Mouse (Mus musculus): Measurements from ENCODE around the gene Tmem208. TPM values are rescaled to one million over a fixed set of nuclear protein-coding genes. Genes with fewer than 3 reads are reported as not detected.
A peak's percentile ranks its signal among the peaks of the same experiment; 100 is the strongest.

The Tmem208 gene
- polyA plus RNA-seq (2012; rRNA removed): 77.5 and 105 TPM in 2 replicates

DNA sequence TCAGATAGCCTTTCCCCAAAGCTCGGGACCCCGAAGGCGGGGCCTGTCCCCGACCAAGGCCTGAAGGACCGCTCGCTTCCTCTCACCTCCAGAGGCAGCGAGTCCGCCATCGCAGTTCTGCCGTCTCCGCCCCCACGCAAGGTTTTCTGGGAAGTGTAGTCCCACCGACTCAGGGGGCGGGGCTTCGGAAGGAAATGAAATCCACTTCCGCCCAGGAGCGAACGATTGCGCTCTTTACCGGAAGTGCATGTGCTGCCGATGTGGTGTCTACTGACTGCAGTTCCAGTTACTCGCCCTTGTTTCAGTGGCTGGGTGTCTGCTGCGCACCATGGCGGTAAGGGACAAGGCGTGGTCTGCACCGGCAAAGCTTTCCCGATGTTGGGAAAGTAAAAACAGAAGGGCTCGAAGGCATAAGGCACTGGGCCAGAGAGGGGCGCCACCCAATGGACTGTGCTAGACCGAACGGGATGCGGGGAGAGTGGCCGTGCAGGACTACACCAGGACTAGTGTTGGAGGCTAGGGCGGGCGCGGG lies at the start of gene Tmem208, which contains the start of gene Lrrc29:
TSS of gene Tmem208 (plus strand) at position 214 of the 532 bp plus-strand sequence.
TSS of gene Lrrc29 (minus strand) at position 138 of the 532 bp plus-strand sequence.
- H3K27ac ChIP-seq (ENCODE audit: insufficient read depth, low read depth, low read length): peak within 1 kb of the TSS; percentile 89
- under 1% methylated on average over 36 of the region's 36 CpGs for WGBS
- H3K4me1 ChIP-seq (ENCODE audit: control insufficient read depth, insufficient read depth, insufficient read length, low read length): peaks cover 20% of the 10 kb centered on the region
- H3K27me3 ChIP-seq (ENCODE audit: control insufficient read depth, insufficient read depth, low read length): no peaks in the 10 kb centered on the region
- TF ChIP-seq POLR2A (IDR thresholded peaks at IDR 0.05; ENCODE audit: low read depth, low read length) (peak; percentile 67), CTCF (IDR thresholded peaks at IDR 0.05; ENCODE audit: extremely low read depth, insufficient read length, insufficient replicate concordance, low read depth, low read length) (peak; percentile 53; the same call in 1 of the 2 replicates)
- peak within 1 kb of the TSS; percentile 94 for H3K4me3 ChIP-seq (ENCODE audit: low read depth, low read length)
- H3K36me3 ChIP-seq (ENCODE audit: control insufficient read depth, insufficient read depth, low read length): peaks cover 36% of the 10 kb centered on the region

DNA sequence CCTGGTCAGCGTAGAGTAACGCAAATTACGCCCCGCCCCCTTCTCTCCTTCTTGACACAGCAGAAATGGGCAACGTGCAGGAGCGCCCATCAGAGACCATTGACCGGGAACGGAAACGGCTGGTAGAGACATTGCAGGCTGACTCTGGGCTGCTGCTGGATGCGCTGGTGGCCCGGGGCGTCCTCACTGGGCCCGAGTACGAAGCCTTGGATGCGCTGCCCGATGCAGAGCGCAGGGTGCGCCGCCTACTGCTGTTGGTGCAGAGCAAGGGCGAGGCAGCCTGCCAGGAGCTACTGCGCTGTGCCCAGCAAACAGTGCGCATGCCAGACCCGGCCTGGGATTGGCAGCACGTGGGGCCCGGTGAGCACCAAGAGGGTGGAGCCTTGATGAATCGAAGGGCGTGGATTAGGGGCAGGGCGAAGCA lies 47.2 kb upstream of the Tmem208 start:
- no peak; the same call in 1 of the 2 replicates for TF ChIP-seq CTCF (IDR thresholded peaks at IDR 0.05; ENCODE audit: extremely low read depth, insufficient read length, insufficient replicate concordance, low read depth, low read length)
- TF ChIP-seq POLR2A (IDR thresholded peaks at IDR 0.05; ENCODE audit: low read depth, low read length): no peak
- H3K4me1 ChIP-seq (ENCODE audit: control insufficient read depth, insufficient read depth, insufficient read length, low read length): peaks cover 19% of the 10 kb centered on the region
- no peak overlapping the region for H3K27ac ChIP-seq (ENCODE audit: insufficient read depth, low read depth, low read length)
- peaks cover 11% of the 10 kb centered on the region for H3K27me3 ChIP-seq (ENCODE audit: control insufficient read depth, insufficient read depth, low read length)
- peak overlapping the region; percentile 54 for H3K4me3 ChIP-seq (ENCODE audit: low read depth, low read length)
- WGBS: 1% methylated on average over 28 of the region's 28 CpGs
- H3K36me3 ChIP-seq (ENCODE audit: control insufficient read depth, insufficient read depth, low read length): no peaks in the 10 kb centered on the region

DNA sequence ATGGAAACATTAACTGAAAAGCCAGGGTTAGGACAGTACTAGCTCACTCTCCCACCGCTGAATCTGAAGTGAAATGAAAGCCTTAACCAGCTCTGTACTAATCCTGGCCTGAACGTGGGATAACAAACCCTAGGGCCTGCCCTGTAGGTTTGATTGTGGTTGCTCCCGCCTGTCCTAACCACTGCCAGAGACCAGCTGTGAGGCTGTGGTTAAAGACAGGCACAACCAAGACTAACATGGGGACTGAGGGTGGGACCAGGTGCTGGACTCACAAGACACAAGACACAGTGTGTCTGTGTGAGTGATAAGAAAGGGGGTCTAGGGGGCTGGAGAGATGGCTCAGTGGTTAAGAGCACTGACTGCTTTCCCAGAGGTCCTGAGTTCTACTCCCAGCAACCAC lies 45.6 kb upstream of the Tmem208 start:
- peaks cover 19% of the 10 kb centered on the region for H3K4me1 ChIP-seq (ENCODE audit: control insufficient read depth, insufficient read depth, insufficient read length, low read length)
- 82% methylated on average over 3 of the region's 3 CpGs for WGBS
- TF ChIP-seq POLR2A (IDR thresholded peaks at IDR 0.05; ENCODE audit: low read depth, low read length) (no peak), CTCF (IDR thresholded peaks at IDR 0.05; ENCODE audit: extremely low read depth, insufficient read length, insufficient replicate concordance, low read depth, low read length) (no peak)
- no peak overlapping the region for H3K27ac ChIP-seq (ENCODE audit: insufficient read depth, low read depth, low read length)
- no peak overlapping the region for H3K4me3 ChIP-seq (ENCODE audit: low read depth, low read length)
- no peaks in the 10 kb centered on the region for H3K36me3 ChIP-seq (ENCODE audit: control insufficient read depth, insufficient read depth, low read length)
- peaks cover 11% of the 10 kb centered on the region for H3K27me3 ChIP-seq (ENCODE audit: control insufficient read depth, insufficient read depth, low read length)

DNA sequence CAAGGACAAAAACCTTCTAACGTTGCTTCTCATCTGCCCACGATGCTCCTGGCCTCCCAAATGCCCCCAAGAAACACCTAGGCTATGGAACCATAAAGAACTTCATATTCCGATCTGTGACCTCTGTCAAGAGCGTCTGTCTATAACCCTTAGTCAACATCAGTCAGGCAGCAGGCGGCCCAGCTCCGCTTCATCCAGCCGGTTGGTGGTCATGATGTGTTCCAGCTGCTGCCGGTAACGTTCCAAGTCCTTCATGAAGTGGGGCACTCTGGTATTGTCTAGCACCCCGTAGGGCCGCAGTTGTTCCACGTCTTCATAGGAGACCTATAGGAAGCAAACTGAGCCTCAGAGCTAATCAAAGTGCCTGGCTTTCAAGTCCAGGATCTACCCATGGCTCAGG lies 44.3 kb upstream of the Tmem208 start:
- no peak for TF ChIP-seq POLR2A (IDR thresholded peaks at IDR 0.05; ENCODE audit: low read depth, low read length)
- no peak for TF ChIP-seq CTCF (IDR thresholded peaks at IDR 0.05; ENCODE audit: extremely low read depth, insufficient read length, insufficient replicate concordance, low read depth, low read length)
- WGBS: 92% methylated on average over 12 of the region's 12 CpGs
- Histone ChIP-seq H3K4me1 (ENCODE audit: control insufficient read depth, insufficient read depth, insufficient read length, low read length) (peaks cover 13% of the 10 kb centered on the region; the same call in 1 of the 2 replicates), H3K27me3 (ENCODE audit: control insufficient read depth, insufficient read depth, low read length) (peaks cover 8% of the 10 kb centered on the region), H3K27ac (ENCODE audit: insufficient read depth, low read depth, low read length) (no peak overlapping the region), H3K4me3 (ENCODE audit: low read depth, low read length) (no peak overlapping the region), H3K36me3 (ENCODE audit: control insufficient read depth, insufficient read depth, low read length) (no peaks in the 10 kb centered on the region)

DNA sequence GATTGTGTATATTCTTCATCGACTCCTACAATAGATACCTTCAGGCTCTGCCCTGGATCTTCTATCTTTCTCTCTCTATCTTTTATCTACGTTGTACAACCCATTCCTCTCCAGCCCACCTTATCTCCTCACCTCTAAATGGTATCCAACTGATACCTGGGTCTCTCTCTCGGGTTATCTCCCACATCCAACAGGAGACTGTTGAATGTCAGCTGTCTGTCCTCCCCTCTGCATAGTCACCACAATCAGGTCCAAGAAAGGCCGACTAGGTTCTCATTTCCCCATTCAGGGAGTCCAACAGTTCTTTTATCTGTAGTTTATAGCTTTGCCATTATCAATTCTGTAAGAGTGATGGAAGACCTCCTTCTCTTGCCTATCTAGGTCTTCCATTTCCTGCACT lies 43.9 kb upstream of the Tmem208 start:
- peaks cover 4% of the 10 kb centered on the region; the same call in 1 of the 2 replicates for H3K27me3 ChIP-seq (ENCODE audit: control insufficient read depth, insufficient read depth, low read length)
- TF ChIP-seq CTCF (IDR thresholded peaks at IDR 0.05; ENCODE audit: extremely low read depth, insufficient read length, insufficient replicate concordance, low read depth, low read length) (no peak), POLR2A (IDR thresholded peaks at IDR 0.05; ENCODE audit: low read depth, low read length) (no peak)
- H3K4me1 ChIP-seq (ENCODE audit: control insufficient read depth, insufficient read depth, insufficient read length, low read length): peaks cover 13% of the 10 kb centered on the region; the same call in 1 of the 2 replicates
- no peak overlapping the region for H3K27ac ChIP-seq (ENCODE audit: insufficient read depth, low read depth, low read length)
- 88% methylated on average over 4 of the region's 4 CpGs for WGBS
- H3K36me3 ChIP-seq (ENCODE audit: control insufficient read depth, insufficient read depth, low read length): no peaks in the 10 kb centered on the region
- no peak overlapping the region for H3K4me3 ChIP-seq (ENCODE audit: low read depth, low read length)

DNA sequence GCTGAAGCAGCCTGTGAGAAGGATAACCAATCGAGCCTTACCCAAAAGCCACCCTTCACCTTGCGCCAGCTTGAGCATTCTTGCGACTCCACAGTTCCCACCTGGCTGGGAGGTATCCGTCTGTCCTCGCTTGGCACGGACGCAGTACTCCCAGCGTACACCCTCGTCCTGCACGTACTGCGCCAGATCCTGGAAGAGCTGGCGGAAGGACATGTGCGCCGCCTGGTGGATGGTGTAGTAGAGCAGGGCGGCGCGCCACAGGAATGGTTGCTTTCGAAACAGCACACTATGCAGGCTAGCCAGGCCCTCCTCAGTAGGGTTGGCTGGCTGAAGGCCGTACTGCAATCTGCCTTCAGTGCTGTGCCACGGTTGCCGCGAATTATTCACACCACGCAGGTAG lies 43.1 kb upstream of the Tmem208 start:
- H3K27ac ChIP-seq (ENCODE audit: insufficient read depth, low read depth, low read length): no peak overlapping the region
- H3K36me3 ChIP-seq (ENCODE audit: control insufficient read depth, insufficient read depth, low read length): no peaks in the 10 kb centered on the region
- TF ChIP-seq POLR2A (IDR thresholded peaks at IDR 0.05; ENCODE audit: low read depth, low read length) (no peak), CTCF (IDR thresholded peaks at IDR 0.05; ENCODE audit: extremely low read depth, insufficient read length, insufficient replicate concordance, low read depth, low read length) (peak; percentile 73)
- H3K27me3 ChIP-seq (ENCODE audit: control insufficient read depth, insufficient read depth, low read length): no peaks in the 10 kb centered on the region
- peak overlapping the region; percentile 17; the same call in 1 of the 2 replicates for H3K4me3 ChIP-seq (ENCODE audit: low read depth, low read length)
- H3K4me1 ChIP-seq (ENCODE audit: control insufficient read depth, insufficient read depth, insufficient read length, low read length): peaks cover 13% of the 10 kb centered on the region; the same call in 1 of the 2 replicates
- WGBS: 37% methylated on average over 23 of the region's 23 CpGs

DNA sequence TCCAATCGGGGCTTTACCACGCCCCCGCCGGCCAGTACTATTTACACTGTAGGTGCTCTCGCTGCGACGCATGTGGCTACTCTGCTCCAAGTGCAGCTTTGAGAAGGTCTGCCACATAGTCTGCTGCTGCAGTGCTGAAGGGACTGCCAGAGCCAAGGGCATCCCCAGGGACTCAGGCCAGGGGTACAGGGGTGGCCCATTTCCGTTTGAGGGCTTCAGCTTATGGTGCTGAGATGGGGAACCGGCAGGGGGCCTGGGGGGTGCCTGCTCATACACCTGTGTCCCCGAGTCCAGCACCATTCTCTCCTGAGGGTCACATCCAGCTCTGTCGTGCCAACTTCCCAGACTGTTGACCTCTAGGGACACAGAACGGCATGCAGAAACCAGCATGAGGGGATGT lies 40.6 kb upstream of the Tmem208 start:
- Histone ChIP-seq H3K4me3 (ENCODE audit: low read depth, low read length) (no peak overlapping the region), H3K4me1 (ENCODE audit: control insufficient read depth, insufficient read depth, insufficient read length, low read length) (peaks cover 12% of the 10 kb centered on the region), H3K27me3 (ENCODE audit: control insufficient read depth, insufficient read depth, low read length) (no peaks in the 10 kb centered on the region; the same call in 1 of the 2 replicates), H3K27ac (ENCODE audit: insufficient read depth, low read depth, low read length) (no peak overlapping the region), H3K36me3 (ENCODE audit: control insufficient read depth, insufficient read depth, low read length) (no peaks in the 10 kb centered on the region)
- TF ChIP-seq CTCF (IDR thresholded peaks at IDR 0.05; ENCODE audit: extremely low read depth, insufficient read length, insufficient replicate concordance, low read depth, low read length) (no peak), POLR2A (IDR thresholded peaks at IDR 0.05; ENCODE audit: low read depth, low read length) (no peak)
- WGBS: 77% methylated on average over 12 of the region's 12 CpGs

Data from small intestine, adult 2 months (tissue).